Mouse (Mus musculus) heart, adult 2 months (tissue): ENCODE measurements around the gene Ndufs8.

Experiments
- CTCF ChIP-seq: fragments of 200-600 bp; IDR thresholded peaks from 2 replicates; pipeline ENCODE4 v1.8.1; 2022; ENCODE audit warnings: antibody characterized with exemption, mild to moderate bottlenecking, moderate library complexity
- EP300 ChIP-seq: fragments of 200-500 bp; IDR thresholded peaks from 2 replicates; pipeline ENCODE4 v1.6.1; 2011; ENCODE audit warnings: low read depth, low read length, control low read depth; ENCODE audit not compliant: insufficient read depth
- POLR2A ChIP-seq: fragments of 200-500 bp; IDR thresholded peaks from 2 replicates; pipeline ENCODE4 v1.6.1; 2011; ENCODE audit warnings: mild to moderate bottlenecking, low read depth, low read length, control low read depth; ENCODE audit not compliant: insufficient read depth

GRCm38 (mm10) chr19:3882214-3882613 lies 30.4 kb downstream of the Ndufs8 start:
- no peak for TF ChIP-seq CTCF
- TF ChIP-seq POLR2A, result no peak
- no peak for TF ChIP-seq EP300
